Mouse (Mus musculus): ENCODE results near the gene Fstl4. TPM values are rescaled to one million over a fixed set of nuclear protein-coding genes. Genes with fewer than 3 reads are reported as not detected.

The Fstl4 gene
- polyA plus RNA-seq, 1 experiment = 0.49 TPM

DNA sequence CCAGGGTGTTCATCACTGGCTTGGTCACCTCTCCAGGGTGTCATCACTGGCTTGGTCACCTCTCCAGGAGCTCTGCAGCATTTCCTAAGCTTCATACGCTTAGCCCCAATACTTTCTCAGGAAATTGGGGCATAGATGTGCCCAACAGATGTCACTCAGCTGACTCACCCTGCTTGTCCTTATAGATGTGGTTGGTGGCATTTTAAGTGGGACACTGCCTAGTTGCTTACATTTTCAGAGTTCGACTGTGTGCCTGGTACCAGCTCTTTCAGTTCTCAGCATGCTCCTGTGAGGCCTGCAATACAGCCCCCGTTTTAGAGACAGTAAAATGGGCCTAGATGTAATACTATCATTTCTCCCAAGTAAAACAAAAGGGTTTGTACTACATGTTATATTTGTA lies 8.6 kb downstream of the Fstl4 start:
- TF ChIP-seq CTCF (IDR thresholded peaks at IDR 0.05; ENCODE audit: extremely low read depth, insufficient read length, insufficient replicate concordance, low read depth, low read length) (no peak), POLR2A (IDR thresholded peaks at IDR 0.05; ENCODE audit: low read depth, low read length) (no peak)
- Histone ChIP-seq H3K27ac (ENCODE audit: insufficient read depth, low read depth, low read length) (no peak overlapping the region), H3K4me3 (ENCODE audit: low read depth, low read length) (no peak overlapping the region), H3K4me1 (ENCODE audit: control insufficient read depth, insufficient read depth, insufficient read length, low read length) (no peaks in the 10 kb centered on the region), H3K27me3 (ENCODE audit: control insufficient read depth, insufficient read depth, low read length) (no peaks in the 10 kb centered on the region), H3K36me3 (ENCODE audit: control insufficient read depth, insufficient read depth, low read length) (no peaks in the 10 kb centered on the region)
- whole genome bisulfite sequencing = 72% methylated on average over 3 of the region's 3 CpGs

DNA sequence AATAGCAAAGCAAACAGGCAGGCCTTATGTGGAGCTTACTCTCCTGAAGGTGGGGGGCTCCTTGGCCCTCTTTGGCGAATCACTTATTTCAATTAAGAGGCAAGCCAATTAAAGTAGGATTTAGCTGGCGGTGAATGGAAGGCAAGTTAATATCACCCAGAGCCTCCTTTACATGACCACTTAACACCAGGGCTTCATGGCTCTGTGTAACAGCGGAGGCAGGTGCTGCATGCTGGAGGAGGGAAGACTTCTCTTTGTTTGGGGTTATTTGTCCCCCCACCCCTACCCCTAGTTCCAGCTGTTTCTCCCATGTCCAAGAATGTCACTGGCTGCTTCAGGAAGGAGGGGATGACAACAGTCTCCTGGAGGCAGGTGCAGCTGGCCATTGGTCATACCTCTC lies 10.9 kb downstream of the Fstl4 start:
- WGBS = 83% methylated on average over 3 of the region's 3 CpGs
- TF ChIP-seq CTCF (IDR thresholded peaks at IDR 0.05; ENCODE audit: extremely low read depth, insufficient read length, insufficient replicate concordance, low read depth, low read length) (no peak), POLR2A (IDR thresholded peaks at IDR 0.05; ENCODE audit: low read depth, low read length) (no peak)
- H3K4me1 ChIP-seq (ENCODE audit: control insufficient read depth, insufficient read depth, insufficient read length, low read length) = no peaks in the 10 kb centered on the region
- no peak overlapping the region for H3K4me3 ChIP-seq (ENCODE audit: low read depth, low read length)
- H3K27ac ChIP-seq (ENCODE audit: insufficient read depth, low read depth, low read length) = no peak overlapping the region
- no peaks in the 10 kb centered on the region for H3K27me3 ChIP-seq (ENCODE audit: control insufficient read depth, insufficient read depth, low read length)
- no peaks in the 10 kb centered on the region for H3K36me3 ChIP-seq (ENCODE audit: control insufficient read depth, insufficient read depth, low read length)

DNA sequence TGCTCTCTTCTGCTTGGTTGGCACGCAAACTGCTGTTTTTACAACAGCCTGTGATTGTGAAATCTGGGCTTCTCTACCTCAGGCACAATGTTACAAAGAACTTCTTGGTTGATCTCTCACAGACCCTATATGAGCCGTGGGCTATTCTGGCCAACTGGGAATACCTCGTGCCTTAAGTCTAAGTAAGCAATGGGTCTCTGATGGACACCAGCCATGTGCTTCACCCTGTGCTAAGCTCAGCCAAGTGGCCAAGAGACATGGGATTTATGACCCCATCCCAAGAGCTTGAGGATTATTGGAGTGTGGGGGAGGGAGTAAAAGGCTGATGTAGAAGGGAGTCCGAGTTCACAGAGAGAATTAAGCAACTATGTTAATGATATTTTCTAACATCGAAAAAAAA lies 18.0 kb downstream of the Fstl4 start:
- no peak overlapping the region for H3K4me3 ChIP-seq (ENCODE audit: low read depth, low read length)
- no peaks in the 10 kb centered on the region for H3K36me3 ChIP-seq (ENCODE audit: control insufficient read depth, insufficient read depth, low read length)
- 80% methylated on average over 5 of the region's 5 CpGs for WGBS
- TF ChIP-seq CTCF (IDR thresholded peaks at IDR 0.05; ENCODE audit: extremely low read depth, insufficient read length, insufficient replicate concordance, low read depth, low read length) (no peak), POLR2A (IDR thresholded peaks at IDR 0.05; ENCODE audit: low read depth, low read length) (no peak)
- no peak overlapping the region for H3K27ac ChIP-seq (ENCODE audit: insufficient read depth, low read depth, low read length)
- no peaks in the 10 kb centered on the region for H3K4me1 ChIP-seq (ENCODE audit: control insufficient read depth, insufficient read depth, insufficient read length, low read length)
- no peaks in the 10 kb centered on the region for H3K27me3 ChIP-seq (ENCODE audit: control insufficient read depth, insufficient read depth, low read length)

DNA sequence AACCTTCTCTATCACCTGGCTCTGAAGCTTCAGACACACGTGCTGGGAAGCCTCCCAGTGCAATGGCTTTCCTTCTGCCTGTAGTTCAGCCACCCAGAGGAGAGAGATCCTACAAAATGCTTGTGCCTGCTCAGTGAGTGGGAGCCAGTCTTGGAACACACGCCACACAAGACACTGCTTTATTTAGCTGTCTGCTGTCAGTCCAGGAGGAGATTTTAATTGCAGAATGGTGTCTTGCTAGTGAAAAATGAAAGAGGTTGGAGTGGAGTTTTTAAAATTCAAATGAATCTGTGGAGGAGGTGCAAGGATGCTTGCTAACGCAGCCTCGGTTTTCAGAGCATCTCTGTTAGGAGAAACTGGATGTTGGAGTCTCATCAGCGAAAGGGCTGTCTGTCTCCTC lies 29.9 kb downstream of the Fstl4 start:
- H3K27me3 ChIP-seq (ENCODE audit: control insufficient read depth, insufficient read depth, low read length) = no peaks in the 10 kb centered on the region
- H3K4me1 ChIP-seq (ENCODE audit: control insufficient read depth, insufficient read depth, insufficient read length, low read length) = no peaks in the 10 kb centered on the region
- 67% methylated on average over 5 of the region's 5 CpGs for WGBS
- no peaks in the 10 kb centered on the region for H3K36me3 ChIP-seq (ENCODE audit: control insufficient read depth, insufficient read depth, low read length)
- no peak for TF ChIP-seq POLR2A (IDR thresholded peaks at IDR 0.05; ENCODE audit: low read depth, low read length)
- no peak for TF ChIP-seq CTCF (IDR thresholded peaks at IDR 0.05; ENCODE audit: extremely low read depth, insufficient read length, insufficient replicate concordance, low read depth, low read length)
- no peak overlapping the region for H3K4me3 ChIP-seq (ENCODE audit: low read depth, low read length)
- no peak overlapping the region for H3K27ac ChIP-seq (ENCODE audit: insufficient read depth, low read depth, low read length)

DNA sequence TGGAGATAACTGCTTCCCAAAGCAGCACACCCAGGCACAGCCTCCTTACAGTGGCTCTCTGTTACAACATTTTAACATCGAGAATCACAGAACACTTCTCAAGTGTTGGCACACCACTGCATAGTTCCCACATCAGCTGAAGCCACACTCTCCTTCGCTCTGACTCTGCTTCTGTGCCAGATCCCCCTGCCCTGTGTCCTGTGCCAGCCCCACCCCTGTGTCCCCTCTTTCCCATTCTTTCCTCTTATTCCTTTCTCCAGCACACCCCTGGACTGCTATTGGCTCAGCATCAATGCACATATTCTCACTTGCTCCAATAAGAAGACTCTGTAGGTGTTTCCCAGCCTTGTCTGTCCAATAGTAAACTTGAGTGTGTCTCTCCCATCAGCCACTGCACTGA lies 45.1 kb downstream of the Fstl4 start:
- Histone ChIP-seq H3K27me3 (ENCODE audit: control insufficient read depth, insufficient read depth, low read length) (no peaks in the 10 kb centered on the region), H3K27ac (ENCODE audit: insufficient read depth, low read depth, low read length) (no peak overlapping the region), H3K4me1 (ENCODE audit: control insufficient read depth, insufficient read depth, insufficient read length, low read length) (no peaks in the 10 kb centered on the region), H3K36me3 (ENCODE audit: control insufficient read depth, insufficient read depth, low read length) (no peaks in the 10 kb centered on the region), H3K4me3 (ENCODE audit: low read depth, low read length) (no peak overlapping the region)
- 74% methylated on average over 2 of the region's 2 CpGs for WGBS
- no peak for TF ChIP-seq CTCF (IDR thresholded peaks at IDR 0.05; ENCODE audit: extremely low read depth, insufficient read length, insufficient replicate concordance, low read depth, low read length)
- no peak for TF ChIP-seq POLR2A (IDR thresholded peaks at IDR 0.05; ENCODE audit: low read depth, low read length)

DNA sequence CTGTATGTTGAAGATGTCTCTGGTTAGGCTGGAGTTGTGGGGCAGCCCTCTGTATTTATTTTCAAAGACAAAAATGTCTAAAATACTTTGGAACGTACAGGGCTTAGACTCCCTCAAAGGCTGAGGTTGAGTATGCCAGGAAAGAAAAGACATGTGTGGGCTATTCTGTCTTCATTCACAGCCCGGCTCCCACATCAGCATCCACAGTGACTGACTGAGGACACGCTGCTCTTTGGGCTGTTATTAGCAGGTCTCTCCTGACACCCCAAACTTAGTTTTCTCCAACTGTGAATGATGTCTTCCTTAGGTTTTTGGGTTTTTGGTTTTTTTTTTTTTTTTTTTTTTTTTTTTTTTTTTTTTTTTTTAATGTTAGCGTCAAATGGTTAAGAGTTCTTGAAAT lies 51.6 kb downstream of the Fstl4 start:
- TF ChIP-seq POLR2A (IDR thresholded peaks at IDR 0.05; ENCODE audit: low read depth, low read length) (no peak), CTCF (IDR thresholded peaks at IDR 0.05; ENCODE audit: extremely low read depth, insufficient read length, insufficient replicate concordance, low read depth, low read length) (no peak)
- Histone ChIP-seq H3K27ac (ENCODE audit: insufficient read depth, low read depth, low read length) (no peak overlapping the region), H3K36me3 (ENCODE audit: control insufficient read depth, insufficient read depth, low read length) (no peaks in the 10 kb centered on the region), H3K27me3 (ENCODE audit: control insufficient read depth, insufficient read depth, low read length) (no peaks in the 10 kb centered on the region), H3K4me1 (ENCODE audit: control insufficient read depth, insufficient read depth, insufficient read length, low read length) (no peaks in the 10 kb centered on the region), H3K4me3 (ENCODE audit: low read depth, low read length) (no peak overlapping the region)
- WGBS = 79% methylated on average over 4 of the region's 4 CpGs

DNA sequence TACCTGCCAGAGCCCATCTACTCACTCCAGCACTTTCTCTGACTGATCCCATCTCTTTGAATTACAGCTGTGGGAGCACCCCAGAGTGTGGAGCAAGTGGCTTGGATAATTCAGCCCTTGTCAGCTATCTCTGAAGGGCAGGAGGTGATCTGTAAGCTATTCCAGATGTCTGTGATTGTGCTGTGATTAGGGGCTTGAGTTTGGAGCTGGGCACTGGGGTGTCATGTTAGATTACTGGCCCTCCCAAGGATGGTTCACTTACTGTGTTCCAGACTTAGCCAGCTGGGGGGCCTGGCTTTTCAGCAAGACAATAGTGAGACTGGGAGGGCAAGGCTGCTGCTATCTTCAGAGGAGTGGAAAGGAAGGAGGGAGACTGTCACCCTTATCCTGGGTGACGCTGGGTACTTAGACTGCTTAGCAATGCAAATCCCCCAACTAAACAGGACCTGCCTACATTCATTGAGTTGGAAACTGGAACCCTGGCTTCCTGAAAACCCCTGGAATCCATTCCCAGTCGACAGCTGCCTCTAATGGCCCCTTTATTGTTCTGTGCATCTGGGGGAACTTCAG lies 56.0 kb downstream of the Fstl4 start:
- no peak overlapping the region for H3K27ac ChIP-seq (ENCODE audit: insufficient read depth, low read depth, low read length)
- 20% methylated on average over 2 of the region's 2 CpGs for WGBS
- H3K27me3 ChIP-seq (ENCODE audit: control insufficient read depth, insufficient read depth, low read length) = no peaks in the 10 kb centered on the region
- H3K36me3 ChIP-seq (ENCODE audit: control insufficient read depth, insufficient read depth, low read length) = no peaks in the 10 kb centered on the region
- H3K4me3 ChIP-seq (ENCODE audit: low read depth, low read length) = no peak overlapping the region
- H3K4me1 ChIP-seq (ENCODE audit: control insufficient read depth, insufficient read depth, insufficient read length, low read length) = no peaks in the 10 kb centered on the region
- TF ChIP-seq CTCF (IDR thresholded peaks at IDR 0.05; ENCODE audit: extremely low read depth, insufficient read length, insufficient replicate concordance, low read depth, low read length) (no peak), POLR2A (IDR thresholded peaks at IDR 0.05; ENCODE audit: low read depth, low read length) (no peak)
